Mouse (Mus musculus): ENCODE results near the gene Arhgap23.

The Arhgap23 gene

DNA sequence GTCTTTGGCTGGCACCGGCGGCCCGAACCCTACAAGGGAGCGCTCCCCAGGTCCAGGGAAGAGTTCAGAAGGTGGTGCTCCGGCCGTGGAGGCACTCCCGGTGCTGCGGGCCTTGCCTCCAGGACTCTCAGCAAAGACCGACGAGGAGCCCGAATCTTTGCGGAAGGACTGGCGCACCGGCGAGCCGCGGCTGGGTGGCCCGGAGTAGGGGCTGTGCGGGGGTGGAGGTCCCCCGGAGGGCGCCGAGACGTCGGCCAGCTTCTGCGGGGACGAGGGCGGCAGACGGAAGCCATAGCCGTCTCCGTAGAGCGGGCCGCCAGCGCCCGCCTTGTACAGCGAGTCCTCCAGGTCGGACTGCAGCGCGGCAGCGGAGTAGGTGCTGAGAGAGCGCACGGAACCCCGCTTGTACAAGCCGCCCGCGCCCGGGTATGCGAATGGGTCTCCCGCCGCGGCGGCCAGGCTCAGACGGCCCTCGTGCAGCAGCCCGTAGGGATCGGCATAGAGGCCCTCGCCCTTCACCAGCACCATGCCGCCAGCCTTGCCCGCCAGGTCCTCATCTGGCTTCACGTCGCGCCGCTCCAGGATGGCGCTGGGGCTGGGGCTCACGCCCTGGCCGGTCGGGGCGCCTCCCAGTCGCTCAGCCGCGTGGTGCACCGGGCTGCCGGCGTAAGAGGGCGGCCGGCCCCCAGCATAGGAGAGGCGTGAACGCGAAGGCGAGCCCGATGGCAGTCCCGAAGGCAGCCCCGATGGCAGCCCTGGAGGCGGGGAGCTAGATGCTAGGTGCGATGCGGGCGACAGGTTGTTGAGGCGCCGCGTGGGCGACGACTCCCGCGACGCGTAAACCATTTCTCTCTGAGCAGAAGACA lies 119.3 kb downstream of the Arhgap23 start:
- DNase-seq (ENCODE audit: low spot score): no peak

DNA sequence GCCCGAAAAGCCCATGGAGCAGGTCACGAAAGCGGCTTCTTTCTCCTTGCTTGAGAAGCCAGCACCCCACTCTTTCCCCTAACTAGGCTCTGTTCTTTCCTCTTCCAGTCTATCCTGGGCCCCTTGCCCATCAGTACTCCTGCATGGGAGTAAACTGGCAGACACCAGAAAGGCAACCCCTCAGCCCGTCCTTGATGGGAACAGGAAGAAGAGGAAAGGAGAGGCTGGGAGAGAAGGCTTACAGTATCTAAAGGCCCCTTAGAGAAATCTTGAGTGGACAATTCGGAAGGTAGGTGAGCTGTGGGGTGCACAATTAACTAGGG lies 119.9 kb downstream of the Arhgap23 start:
- no peak for DNase-seq (ENCODE audit: low spot score)

DNA sequence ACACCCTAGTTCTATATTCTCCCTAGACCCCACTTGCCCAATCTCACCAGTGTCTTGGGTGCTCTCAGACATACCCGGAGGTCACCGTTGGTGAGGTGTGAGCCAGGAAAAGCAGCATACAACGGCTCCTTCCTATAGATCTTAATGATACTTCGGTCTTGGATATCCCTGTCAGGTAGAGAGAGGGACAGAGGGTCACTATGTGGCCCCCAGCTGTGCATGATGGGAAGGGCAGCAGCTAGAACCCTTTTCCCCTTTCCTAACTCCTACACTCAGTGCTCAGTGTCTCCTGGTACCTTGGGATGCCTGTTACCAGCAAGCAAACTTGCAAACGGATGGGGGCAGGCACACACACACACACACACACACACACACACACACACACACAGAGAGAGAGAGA lies 120.3 kb downstream of the Arhgap23 start:
- no peak for DNase-seq (ENCODE audit: low spot score)

DNA sequence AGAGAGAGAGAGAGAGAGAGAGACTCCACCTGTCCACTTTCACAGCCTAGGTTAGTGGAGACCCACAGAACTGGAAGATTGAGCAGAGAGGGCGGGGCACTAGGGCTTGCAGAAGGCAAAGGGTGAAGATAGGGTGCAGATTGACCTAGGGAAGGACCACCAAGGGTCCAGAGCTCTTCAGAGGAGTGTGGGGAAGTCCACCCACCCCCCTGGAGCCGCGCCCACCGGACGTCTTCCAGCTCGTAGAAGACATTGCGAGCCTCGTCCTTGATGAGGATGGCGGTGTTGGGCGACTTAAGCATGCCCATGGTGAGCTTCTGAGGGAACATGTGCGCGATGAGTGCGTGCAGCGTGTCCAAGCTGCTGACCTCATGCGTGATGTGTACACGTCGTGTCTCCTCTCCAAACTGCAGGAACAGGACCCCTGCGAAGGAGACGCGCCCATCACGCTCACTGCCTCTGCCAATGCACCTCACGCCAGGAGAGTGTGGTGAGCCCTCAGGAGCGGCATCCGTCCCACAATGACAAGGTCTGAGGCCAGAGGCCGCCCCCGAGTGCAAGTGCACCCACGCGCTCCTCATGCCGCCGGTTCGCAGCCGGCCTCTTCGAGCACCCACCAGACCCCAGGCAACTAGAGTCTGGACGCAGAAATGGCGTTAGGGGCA lies 120.9 kb downstream of the Arhgap23 start:
- DNase-seq (ENCODE audit: low spot score): no peak

DNA sequence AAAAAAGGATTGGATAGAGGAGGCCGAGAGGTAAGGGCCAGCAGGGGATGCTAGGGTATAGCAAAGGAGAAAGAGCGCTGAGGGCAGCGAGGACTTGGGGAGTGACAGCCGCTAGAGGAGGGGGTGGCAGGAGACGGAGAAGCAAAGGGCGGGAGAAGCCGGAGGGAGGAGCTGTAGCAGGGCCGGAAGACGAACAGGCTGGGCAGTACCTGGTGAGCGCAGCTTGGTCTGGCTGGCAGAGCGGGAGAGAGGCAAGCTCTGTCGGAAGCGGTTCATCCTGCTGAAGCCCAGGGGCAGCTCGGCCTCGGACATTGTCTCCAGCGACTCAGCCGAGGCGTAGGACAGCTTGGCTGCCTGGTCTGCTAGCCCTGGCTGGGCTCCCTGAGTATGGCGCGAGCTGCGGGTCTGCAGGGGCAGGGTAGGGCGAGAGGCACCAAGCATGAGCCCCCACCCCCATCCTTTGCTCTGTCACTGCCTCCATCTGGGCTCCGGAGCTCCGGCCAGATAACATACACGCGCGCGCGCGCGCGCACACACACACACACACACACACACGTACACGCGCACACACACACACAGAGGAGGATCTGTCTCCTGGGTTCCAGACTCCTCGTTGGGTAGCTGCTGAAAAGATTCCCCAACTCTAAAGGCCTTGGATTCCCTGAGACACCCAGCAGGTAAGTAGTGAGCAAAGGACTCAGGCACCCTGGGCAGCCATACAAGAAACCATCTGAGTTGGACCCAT lies 121.7 kb downstream of the Arhgap23 start:
- peak; percentile 80 for DNase-seq (ENCODE audit: low spot score)

DNA sequence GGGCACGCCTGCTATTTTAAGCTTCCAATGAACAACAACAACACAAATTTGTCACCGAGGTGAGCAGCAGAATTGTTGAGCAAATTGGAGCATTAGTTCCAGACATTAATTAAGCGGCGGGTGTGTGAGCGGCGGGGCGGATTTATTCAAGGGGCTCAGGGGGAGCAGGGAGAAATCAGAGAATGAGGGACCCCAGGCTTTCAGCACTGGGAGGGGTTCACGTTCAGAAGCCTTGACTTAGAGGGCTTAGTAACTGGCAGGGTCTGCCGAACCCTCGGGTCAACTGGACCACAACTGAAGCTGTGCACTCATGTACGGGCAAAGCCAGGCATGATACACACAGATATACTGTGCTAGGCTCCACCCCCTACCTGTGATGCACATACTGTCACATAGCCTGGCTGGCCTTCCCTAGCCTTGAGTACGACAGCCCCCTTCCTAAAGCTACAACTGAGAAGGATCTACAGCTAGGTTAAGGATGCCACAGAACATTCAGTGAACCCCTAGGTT lies 122.3 kb downstream of the Arhgap23 start:
- peak; percentile 40 for DNase-seq (ENCODE audit: low spot score)

DNA sequence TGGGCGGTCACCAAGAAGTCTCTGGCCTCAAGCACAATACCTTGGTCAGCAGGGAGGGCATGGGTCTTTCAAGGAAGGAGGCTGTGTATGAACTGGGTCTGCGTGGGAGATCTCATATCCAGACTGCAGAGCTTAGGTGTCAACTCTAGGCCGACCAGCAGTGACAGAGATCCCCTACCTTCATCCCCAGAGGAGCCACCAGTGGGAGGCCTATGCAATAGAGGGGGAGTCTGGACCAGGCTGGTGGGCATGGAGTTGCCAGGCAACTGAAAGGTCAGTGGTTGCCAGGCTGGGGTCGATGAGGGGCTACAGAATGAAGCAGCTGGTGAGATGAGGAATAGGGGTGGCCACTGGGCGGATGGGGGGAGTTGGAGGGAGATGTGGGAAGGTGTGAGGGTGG lies 124.3 kb downstream of the Arhgap23 start:
- no peak for DNase-seq (ENCODE audit: low spot score)

DNA sequence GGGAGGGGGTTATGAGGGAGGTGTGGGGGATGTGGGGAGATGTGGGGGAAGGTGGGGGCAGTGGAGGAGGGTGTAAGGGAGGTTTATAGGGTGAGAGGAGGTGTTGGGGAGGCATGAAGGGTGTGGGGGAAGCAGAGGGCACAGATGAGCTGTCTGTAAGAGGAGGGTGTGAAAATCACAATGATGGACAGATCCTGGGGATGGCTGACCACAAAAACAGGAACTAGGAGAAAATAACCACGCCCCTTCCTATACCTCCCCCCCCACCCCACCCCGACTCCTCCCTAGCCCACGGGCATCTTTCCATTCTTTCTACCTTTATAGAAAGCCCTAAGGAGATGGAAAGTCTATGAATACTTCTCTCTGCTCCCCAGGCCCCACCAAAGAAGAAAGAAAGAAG lies 124.8 kb downstream of the Arhgap23 start:
- DNase-seq (ENCODE audit: low spot score): no peak

DNA sequence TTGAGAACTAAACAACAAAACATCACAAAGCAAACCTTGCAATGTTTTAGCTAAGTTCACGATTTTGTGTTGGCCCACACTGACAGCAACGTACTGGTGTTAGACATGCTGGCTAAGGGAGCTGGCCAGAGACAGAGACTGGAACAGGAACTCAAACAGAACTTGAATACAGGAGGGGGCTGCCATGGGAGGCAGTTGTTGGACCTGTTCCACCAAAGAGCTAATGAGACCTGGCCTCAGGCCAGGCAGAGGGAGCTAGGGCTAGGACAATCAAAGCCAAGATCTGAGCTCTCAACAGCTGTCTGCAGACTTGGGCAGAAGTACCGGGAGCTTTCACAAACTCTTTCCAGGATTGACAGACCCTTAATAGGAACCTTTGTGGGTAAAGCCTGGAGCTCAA lies 125.3 kb downstream of the Arhgap23 start:
- DNase-seq (ENCODE audit: low spot score): peak; percentile 64

DNA sequence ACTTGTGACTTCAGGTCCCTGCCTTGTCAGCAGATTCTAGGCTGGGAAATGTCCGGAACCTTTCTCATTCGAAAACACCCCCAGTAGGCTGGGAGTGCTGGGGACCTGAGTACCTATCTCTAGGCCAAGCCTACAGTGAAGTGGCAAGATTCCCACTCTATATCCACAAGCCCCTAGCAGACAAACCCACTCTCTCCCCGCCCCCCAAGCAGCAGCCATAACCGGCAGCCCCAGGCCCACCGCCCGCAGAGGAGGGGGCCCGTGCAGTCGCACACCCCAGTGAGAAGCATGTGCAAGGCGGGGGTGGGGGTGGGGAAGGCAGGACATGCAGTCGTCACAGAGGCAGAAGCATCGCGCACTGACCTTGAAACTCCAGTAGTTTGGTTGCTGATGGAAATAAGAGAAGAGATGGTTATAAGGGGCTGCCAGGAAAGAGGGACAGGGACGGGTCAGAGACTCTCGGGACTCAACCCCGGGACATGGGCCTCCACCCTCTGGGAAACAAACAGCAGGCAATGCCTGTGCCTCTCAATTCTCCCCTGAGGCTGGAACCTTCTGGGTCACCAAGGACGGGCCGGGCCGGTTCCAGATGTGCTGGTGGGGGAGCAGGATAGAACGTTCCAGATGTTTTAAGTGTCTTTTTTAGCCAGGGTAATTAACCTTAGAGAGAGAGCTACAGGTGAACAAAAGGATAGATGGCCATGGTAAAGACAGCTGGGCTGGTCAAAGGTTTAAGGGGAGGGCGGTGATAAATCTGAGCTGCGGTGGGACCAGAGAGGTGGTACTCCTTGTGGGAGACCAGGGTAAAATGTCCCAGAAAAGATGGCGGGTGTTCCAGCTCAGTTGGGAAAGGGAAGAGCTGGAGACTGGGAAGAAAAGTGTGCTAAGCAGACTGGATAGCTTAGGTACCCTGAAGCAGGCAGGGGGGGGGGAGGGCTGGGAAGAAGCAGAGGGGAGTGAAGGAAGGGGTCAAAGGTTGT lies 127.1 kb downstream of the Arhgap23 start:
- no peak for DNase-seq (ENCODE audit: low spot score)

DNA sequence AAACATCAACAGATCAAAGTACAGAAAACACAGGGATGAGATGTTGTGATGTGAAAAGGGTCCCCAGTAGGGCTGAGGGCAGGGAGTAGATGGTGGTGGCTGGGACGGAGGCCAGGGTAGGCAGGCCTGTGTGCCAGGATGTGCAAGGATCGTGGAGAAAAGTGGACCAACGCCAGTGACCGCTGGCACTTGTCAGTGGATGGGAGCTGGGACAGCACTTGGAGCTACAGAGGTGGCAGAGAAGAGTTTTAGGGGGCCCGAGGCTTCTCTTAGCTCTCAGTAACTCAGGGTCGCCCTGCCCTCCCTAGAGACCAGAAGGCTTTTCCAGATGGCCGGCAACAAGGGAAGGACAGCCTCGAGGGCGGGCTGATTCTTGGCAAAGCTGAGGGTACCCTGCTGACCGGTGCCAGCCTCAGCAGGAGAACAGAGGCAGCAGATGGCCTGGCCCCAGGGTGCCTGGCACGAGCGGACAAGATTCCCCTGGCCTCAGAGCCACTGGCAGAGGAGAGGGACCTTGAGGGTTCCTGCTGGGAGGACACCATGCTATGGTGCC lies 127.9 kb downstream of the Arhgap23 start:
- DNase-seq (ENCODE audit: low spot score): peak; percentile 90

DNA sequence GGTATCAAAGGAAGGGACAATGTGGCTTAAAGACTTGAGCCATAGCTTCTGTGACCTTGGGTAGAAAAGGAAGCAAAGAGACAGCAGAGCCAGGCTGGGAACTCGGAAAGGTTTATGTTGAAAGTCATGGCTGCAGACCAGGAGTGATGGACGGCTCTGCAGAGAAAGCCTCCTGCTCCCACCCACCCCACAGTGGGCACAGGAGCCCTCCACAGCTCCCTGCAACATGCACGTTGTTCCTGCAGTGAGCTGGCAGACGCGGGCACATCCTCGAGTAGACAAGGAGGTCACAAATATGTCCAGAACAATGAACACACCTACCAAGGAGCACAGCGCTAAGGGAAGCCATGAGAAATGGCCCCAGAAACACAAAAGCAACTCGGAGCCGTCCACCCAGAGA lies 128.6 kb downstream of the Arhgap23 start:
- DNase-seq (ENCODE audit: low spot score): no peak

DNA sequence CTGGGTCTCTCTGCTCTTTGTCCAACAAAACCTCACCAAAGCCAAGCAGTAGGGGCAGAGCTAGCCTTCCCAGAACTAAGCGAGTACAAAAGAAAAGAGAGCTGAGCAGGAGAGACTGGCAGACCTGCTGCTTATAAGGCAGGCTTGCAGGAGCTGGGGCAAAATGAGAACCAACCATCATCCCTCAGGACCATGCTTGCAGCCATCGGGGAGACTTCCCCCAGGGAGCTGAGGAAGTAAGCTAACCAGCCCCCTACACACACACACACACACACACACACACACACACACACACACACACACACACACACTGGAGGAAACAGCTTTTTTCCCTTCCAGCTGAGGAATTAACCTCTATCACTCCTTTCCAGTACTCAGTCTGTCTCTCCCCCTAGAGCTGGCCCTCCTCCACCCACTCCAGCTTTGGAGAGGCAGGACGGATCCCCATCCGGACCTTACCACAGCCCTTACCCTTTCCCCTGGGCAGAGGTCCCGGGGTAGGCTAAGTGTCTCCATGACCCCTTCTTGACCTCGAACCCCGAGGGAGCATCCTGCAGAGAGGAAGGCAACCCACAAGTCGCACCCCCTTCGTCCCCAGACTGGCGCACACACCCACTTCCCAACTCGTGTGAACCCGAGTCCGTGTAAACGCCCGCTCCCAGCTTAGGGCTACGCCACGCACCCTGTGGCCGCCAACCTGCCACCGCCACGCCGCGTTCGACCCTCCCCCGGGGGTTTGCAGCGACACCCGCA lies 130.7 kb downstream of the Arhgap23 start:
- DNase-seq (ENCODE audit: low spot score): no peak

DNA sequence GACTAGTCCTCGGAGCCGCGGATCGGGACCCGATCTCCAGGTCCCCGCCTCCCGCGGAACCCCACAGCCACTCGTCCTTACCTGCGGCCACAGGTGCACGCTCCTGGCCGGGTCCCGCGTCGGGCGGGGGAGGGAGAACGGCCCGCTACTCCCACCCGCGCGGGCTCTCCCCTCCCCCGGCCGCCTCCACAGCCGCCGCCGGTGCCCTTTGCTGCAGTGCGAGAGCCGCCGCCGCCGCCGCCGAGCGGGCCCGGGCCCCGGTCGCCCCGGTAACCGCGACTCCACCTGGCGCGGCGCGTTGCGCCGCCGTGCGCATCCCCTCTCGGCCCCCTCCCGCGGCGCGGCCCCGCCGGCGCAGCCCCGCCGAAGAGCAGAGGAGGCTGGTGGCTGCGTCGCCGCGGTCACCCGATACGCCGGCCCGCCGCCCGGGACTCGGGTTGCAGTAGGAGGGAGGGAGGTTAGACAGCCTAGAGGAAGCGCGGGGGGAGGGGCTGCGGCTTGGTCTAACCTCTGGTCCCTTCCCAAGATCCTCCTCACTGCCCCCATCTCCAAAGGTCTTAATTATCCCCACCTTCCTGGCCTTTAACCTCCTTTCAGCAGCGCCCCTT lies 131.6 kb downstream of the Arhgap23 start:
- DNase-seq (ENCODE audit: low spot score): peak; percentile 58

DNA sequence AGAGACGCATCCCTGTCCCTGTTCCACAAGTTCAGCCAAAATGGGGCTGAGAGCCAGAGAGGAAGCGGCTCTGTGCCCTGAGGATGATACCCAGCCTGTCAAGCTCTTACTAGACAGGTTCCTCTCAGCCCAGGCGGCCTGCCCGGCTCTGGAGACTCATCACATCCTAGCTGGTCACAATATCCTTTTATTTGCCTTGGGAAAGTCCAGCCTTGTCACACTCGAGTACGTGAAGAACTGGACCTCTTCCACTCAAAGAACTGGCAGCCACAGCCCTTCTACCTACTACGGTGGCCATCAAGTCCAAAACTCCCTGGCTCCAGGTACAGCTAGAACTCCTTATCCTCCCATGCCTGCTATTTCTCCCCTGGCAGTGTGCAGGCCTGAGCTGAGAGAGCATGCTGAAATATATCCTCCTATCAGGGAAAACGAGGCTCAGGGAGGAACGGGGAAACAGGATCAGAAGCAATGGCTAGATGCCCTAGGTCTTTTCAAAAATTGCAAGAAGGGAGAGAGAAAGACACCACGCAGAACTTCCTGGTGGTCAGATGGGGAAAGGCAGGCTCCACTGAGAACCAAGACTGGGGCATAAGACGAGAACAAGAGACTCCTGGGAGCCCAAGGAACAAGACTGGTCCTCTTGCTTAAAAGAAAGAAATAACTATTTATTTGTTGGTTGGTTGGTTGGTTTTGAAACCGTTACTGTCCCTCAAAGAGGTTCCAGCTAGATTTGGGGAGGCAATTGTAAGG lies 132.8 kb downstream of the Arhgap23 start:
- no peak for DNase-seq (ENCODE audit: low spot score)

DNA sequence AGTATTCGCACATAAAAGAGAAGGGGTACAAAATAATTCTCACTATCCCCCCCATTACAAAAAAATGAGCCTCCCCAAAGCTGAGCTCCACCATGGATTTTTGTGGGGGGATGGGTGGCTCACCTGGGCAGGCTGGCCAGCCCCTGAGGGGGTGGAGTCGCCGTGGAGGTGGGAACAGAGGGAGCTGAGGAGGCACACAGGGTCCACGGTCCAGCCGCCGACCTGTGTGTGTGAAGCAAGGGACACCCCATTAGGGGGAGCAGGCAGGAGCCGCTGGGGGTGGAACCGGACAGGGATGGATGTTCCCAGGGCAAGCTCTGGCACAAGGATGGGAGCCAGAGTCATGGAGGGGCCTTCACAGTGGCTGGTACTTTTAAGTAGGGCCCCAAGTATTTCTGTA lies 133.4 kb downstream of the Arhgap23 start:
- no peak for DNase-seq (ENCODE audit: low spot score)

All from MN1 (cell line).